Mouse (Mus musculus): ENCODE data around the gene Ssc5d. TPM values are rescaled to one million over a fixed set of nuclear protein-coding genes. Genes with fewer than 3 reads are reported as not detected.

Gene Ssc5d
- polyA plus RNA-seq, 1 experiment from 2014 or later = 0.19 TPM

GRCm38 (mm10) chr7:4993999-4994788, 68.6 kb downstream of the Ssc5d start:
- H3K36me3 ChIP-seq = peaks cover 17% of the 10 kb centered on the region
- H3K27me3 ChIP-seq (replicated peaks) = peaks cover 63% of the 10 kb centered on the region
- ATAC-seq = no peak
- no peaks in the 10 kb centered on the region for H3K4me1 ChIP-seq
- no peak overlapping the region for H3K4me3 ChIP-seq
- 31% methylated on average over 59 of the region's 59 CpGs for WGBS (ENCODE audit: insufficient replicate concordance)
- H3K4me2 ChIP-seq = 0 out of 2 replicates have a peak overlapping the region, but pooled peaks have one; percentile 3
- H3K27ac ChIP-seq = no peak overlapping the region
- H3K9me3 ChIP-seq (replicated peaks) = no peaks in the 10 kb centered on the region
- no peak overlapping the region for H3K9ac ChIP-seq

Other genes with a start within 250 kb of the Ssc5d start
- 90.8 and 95.6 TPM in 2 replicates for gene Hspbp1, start 240.7 kb upstream of the Ssc5d start, polyA plus RNA-seq (2016; fragmentation: Nextera tagmentation; extraction: Ambion mirVana)
- 0.19 and 0.29 TPM in 2 replicates for gene Brsk1, start 235.2 kb upstream of the Ssc5d start, polyA plus RNA-seq (2016; fragmentation: Nextera tagmentation; extraction: Ambion mirVana)
- 0.08 and 0.12 TPM in 2 replicates for gene Tmem150b, start 200.5 kb upstream of the Ssc5d start, polyA plus RNA-seq (2016; fragmentation: Nextera tagmentation; extraction: Ambion mirVana)
- 79.0 and 79.5 TPM in 2 replicates for gene Kmt5c, start 185.7 kb upstream of the Ssc5d start, polyA plus RNA-seq (2016; fragmentation: Nextera tagmentation; extraction: Ambion mirVana)
- 152 and 159 TPM in 2 replicates for gene Cox6b2, start 172.7 kb upstream of the Ssc5d start, polyA plus RNA-seq (2016; fragmentation: Nextera tagmentation; extraction: Ambion mirVana)
- gene Fam71e2, start 154.5 kb upstream of the Ssc5d start, polyA plus RNA-seq (2016; fragmentation: Nextera tagmentation; extraction: Ambion mirVana) = not detected in 2 replicates
- gene Il11, start 142.9 kb upstream of the Ssc5d start, polyA plus RNA-seq (2016; fragmentation: Nextera tagmentation; extraction: Ambion mirVana) = 0.06 TPM in 1 of 2 replicates, not detected in the other
- 0.46 TPM in 1 of 2 replicates, not detected in the other for gene Tmem190, start 142.8 kb upstream of the Ssc5d start, polyA plus RNA-seq (2016; fragmentation: Nextera tagmentation; extraction: Ambion mirVana)
- gene Tmem238, start 136.1 kb upstream of the Ssc5d start, polyA plus RNA-seq (2016; fragmentation: Nextera tagmentation; extraction: Ambion mirVana) = 18.9 and 19.2 TPM in 2 replicates
- 397 and 413 TPM in 2 replicates for gene Rpl28, start 132.9 kb upstream of the Ssc5d start, polyA plus RNA-seq (2016; fragmentation: Nextera tagmentation; extraction: Ambion mirVana)
- 353 and 370 TPM in 2 replicates for gene Ube2s, start 113.2 kb upstream of the Ssc5d start, polyA plus RNA-seq (2016; fragmentation: Nextera tagmentation; extraction: Ambion mirVana)
- gene Shisa7, start 81.1 kb upstream of the Ssc5d start, polyA plus RNA-seq (2016; fragmentation: Nextera tagmentation; extraction: Ambion mirVana) = not detected in 2 replicates
- 3.5 and 3.9 TPM in 2 replicates for gene Isoc2b, start 55.5 kb upstream of the Ssc5d start, polyA plus RNA-seq (2016; fragmentation: Nextera tagmentation; extraction: Ambion mirVana)
- 0.62 and 0.95 TPM in 2 replicates for gene Isoc2a, start 48.6 kb upstream of the Ssc5d start, polyA plus RNA-seq (2016; fragmentation: Nextera tagmentation; extraction: Ambion mirVana)
- gene Gm36210, start 19.3 kb upstream of the Ssc5d start, polyA plus RNA-seq (2016; fragmentation: Nextera tagmentation; extraction: Ambion mirVana) = 0.10 TPM in 1 of 2 replicates, not detected in the other
- 2.4 and 2.7 TPM in 2 replicates for gene Zfp628, start 10.6 kb upstream of the Ssc5d start, polyA plus RNA-seq (2016; fragmentation: Nextera tagmentation; extraction: Ambion mirVana)
- gene Nat14, start 3.8 kb upstream of the Ssc5d start, polyA plus RNA-seq (2016; fragmentation: Nextera tagmentation; extraction: Ambion mirVana) = 0.54 and 0.67 TPM in 2 replicates
- not detected in 2 replicates for gene Sbk2, start 38.6 kb downstream of the Ssc5d start, polyA plus RNA-seq (2016; fragmentation: Nextera tagmentation; extraction: Ambion mirVana)
- gene Sbk3, start 45.4 kb downstream of the Ssc5d start, polyA plus RNA-seq (2016; fragmentation: Nextera tagmentation; extraction: Ambion mirVana) = not detected in 2 replicates
- gene Zfp579, start 70.4 kb downstream of the Ssc5d start, polyA plus RNA-seq (2016; fragmentation: Nextera tagmentation; extraction: Ambion mirVana) = 6.4 and 6.9 TPM in 2 replicates
- 11.5 and 11.7 TPM in 2 replicates for gene Zfp524, start 88.6 kb downstream of the Ssc5d start, polyA plus RNA-seq (2016; fragmentation: Nextera tagmentation; extraction: Ambion mirVana)
- 29.4 TPM in 2 replicates for gene Fiz1, start 88.9 kb downstream of the Ssc5d start, polyA plus RNA-seq (2016; fragmentation: Nextera tagmentation; extraction: Ambion mirVana)
- 0.62 and 1.0 TPM in 2 replicates for gene Gm44973, start 89.7 kb downstream of the Ssc5d start, polyA plus RNA-seq (2016; fragmentation: Nextera tagmentation; extraction: Ambion mirVana)
- 2.6 and 2.7 TPM in 2 replicates for gene Zfp865, start 94.6 kb downstream of the Ssc5d start, polyA plus RNA-seq (2016; fragmentation: Nextera tagmentation; extraction: Ambion mirVana)
- 2.2 and 2.4 TPM in 2 replicates for gene Ccdc106, start 94.8 kb downstream of the Ssc5d start, polyA plus RNA-seq (2016; fragmentation: Nextera tagmentation; extraction: Ambion mirVana)
- gene 4632433K11Rik, start 108.3 kb downstream of the Ssc5d start, polyA plus RNA-seq (2016; fragmentation: Nextera tagmentation; extraction: Ambion mirVana) = not detected in 2 replicates
- gene Zfp784, start 112.7 kb downstream of the Ssc5d start, polyA plus RNA-seq (2016; fragmentation: Nextera tagmentation; extraction: Ambion mirVana) = 1.1 and 1.3 TPM in 2 replicates
- gene Zfp580, start 125.8 kb downstream of the Ssc5d start, polyA plus RNA-seq (2016; fragmentation: Nextera tagmentation; extraction: Ambion mirVana) = 5.2 and 5.6 TPM in 2 replicates
- 97.6 and 109 TPM in 2 replicates for gene U2af2, start 136.4 kb downstream of the Ssc5d start, polyA plus RNA-seq (2016; fragmentation: Nextera tagmentation; extraction: Ambion mirVana)
- gene Epn1, start 154.4 kb downstream of the Ssc5d start, polyA plus RNA-seq (2016; fragmentation: Nextera tagmentation; extraction: Ambion mirVana) = 66.2 and 69.1 TPM in 2 replicates
- gene Rfpl4, start 191.2 kb downstream of the Ssc5d start, polyA plus RNA-seq (2016; fragmentation: Nextera tagmentation; extraction: Ambion mirVana) = not detected in 2 replicates
- gene Rasl2-9, start 200.2 kb downstream of the Ssc5d start, polyA plus RNA-seq (2016; fragmentation: Nextera tagmentation; extraction: Ambion mirVana) = 0.38 TPM in 1 of 2 replicates, not detected in the other
- 0.05 TPM in 1 of 2 replicates, not detected in the other for gene Vmn1r55, start 223.9 kb downstream of the Ssc5d start, polyA plus RNA-seq (2016; fragmentation: Nextera tagmentation; extraction: Ambion mirVana)

Data from liver, embryonic 12.5 days (tissue).